Mouse (Mus musculus): ENCODE data around the gene Rybp.

The Rybp gene

DNA sequence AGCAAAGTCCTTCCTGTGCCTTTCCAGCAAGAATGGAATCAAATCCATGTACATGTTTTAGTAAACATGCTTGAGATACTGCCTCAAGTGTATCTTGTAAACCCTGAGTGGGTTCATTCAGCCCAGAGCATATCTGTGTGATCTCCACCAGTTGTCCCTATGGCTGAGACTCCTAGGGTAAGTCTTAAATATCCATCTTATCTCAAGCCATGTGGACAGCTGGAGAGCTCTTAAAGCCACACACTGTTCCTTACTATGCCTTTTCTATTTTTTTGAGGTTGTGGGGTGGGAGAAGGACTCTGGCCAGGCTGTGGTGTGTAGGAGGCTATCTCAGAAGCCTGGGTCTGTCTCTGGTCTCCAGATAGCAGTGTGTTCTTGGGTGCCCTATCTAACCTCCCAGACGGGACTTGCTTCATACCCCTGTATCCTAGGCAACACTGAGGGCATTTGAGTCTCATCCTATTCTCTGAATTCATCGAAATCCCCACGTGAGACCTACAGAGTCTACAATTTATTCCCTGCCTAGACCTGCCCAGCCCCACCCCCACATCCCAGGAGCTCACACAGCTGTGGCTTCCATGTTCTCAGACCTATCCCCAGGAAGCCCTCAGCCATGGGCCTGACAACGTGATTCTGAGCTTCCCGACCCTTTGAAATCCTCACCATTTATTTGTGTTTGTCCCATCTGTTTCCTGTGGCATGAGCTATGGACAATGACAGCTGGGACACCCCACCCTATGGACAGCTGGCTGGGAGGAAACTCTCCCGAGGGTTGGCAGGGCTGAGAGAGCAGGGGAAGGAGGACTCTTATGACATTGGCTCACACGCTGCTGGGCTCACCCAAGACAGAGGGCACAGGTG lies 98.2 kb downstream of the Rybp start:
- DNase-seq = no peak

DNA sequence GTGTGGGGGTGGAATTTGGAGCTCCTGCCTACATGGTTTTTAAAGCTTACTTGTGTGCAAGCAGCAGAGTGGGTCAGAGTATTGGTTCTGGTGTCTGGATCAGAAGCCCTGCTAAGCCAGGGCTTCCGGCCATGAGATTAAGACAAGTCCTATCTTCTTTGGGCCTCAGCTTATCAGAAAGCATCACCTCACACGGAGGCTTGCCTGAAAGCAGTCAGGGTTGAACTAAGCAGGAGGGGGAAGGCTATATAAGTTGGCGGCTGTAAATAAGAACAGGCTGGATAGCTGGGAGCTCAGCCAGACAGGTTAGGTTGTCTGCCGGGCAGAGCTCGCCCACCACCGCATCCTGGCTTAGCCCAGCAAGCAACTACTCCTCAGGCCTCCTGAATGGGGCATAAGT lies 99.5 kb downstream of the Rybp start:
- no peak for DNase-seq

DNA sequence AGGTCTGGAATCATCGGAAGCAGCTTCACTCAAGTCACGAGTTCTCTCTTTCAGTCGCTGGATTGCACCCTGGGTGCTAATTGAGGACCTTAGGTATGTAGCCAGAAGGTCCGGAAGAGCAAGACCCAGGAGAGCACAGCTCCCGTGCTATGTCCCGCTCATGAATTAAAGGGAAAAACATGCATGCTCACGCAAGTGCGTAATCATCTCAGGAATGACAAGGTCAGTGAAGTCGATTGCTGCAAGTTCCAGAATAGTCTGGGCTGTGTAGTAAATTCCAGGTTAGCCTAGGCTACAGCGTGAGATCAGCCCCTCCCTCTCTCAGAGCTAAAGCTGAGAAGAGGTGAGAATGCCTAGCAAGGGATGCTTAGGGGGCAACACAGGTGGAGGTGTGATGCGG lies 100.5 kb downstream of the Rybp start:
- DNase-seq = no peak

DNA sequence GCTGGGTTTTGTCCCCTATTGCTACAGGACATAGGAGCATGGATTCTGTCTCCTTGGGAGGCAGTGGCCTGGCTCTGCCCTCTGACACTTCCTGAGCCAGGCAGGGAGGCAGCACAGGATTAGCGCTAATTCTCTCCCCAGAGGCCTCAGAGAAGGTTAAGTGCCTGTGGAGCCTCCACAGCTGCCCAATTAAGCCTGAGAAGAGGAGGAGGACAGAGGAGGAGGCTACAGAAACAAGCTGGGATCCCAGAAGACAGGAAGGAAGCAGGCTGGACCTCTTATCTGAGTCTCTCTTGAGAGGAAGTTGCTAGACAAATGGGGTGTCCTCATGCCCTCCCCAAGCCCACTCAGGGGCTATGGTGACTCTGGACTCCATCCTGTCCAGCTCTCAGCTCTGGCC lies 101.8 kb downstream of the Rybp start:
- no peak for DNase-seq

DNA sequence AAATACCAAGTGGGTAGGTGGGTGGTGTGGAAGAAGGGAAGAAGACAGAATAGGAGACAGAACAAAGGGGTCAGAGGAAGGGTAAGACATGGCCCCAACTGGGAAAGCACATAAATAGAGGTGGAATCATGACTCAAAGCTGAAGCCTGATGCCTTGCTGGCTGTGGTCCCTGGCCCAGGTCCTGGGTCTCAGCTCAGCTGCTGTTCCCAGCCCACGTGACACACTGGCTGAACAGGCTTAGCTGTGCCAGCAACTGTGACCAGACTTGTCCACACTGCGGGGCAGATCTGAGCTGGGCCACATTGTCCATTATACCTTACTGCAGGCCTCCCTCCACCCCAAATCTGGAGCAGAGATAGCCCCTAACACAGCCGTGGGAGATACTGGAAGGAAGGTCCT lies 103.9 kb downstream of the Rybp start:
- no peak for DNase-seq

DNA sequence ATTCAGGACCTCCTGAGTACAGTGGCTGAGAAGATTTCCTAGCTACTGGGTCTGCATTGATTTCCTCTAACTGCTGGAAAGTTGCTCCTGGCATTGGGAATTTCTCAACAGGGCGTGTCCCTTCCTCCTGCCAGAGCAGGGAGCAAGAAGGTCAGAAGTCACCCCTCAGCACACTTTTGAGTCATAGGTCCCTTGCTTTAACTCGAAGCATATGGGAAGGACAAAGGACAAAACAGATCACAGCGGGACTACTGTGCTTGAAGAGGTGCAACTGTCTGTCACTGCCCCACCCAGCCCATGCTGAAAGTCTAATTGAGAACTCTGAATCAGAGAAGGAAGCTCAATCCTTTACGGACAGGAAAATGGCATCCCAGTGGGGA lies 106.4 kb downstream of the Rybp start:
- DNase-seq = no peak

DNA sequence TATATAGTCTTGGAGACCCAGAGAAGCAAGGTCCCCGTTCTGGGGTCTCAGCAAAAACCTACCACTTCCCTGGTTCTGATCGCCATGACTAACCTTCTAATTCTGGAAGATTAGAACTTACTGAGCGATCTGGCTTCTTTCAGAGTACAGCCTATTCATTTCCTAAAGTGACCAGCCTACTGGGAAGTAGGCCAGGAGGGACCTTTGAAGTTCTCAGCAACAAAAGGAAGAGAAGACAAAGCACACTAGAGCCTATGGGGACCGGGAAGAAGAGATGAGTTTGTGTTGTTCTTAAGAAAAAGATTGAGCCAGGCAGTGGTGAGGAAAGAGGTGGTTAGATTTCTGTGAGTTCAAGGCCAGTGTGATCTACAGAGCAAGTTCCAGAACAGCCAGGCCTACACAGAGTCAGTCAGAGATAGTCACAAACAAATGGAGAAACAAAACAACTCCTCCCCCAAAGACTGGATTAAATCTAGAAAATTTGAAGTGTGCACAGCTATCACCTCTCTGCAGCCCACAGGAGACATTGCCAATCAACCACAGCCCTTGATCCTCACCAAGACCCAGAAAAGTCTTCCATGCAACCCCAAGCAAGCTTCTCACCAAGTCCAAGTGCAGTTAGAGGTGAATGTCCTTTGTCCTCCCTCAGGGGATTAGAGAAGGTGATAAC lies 106.9 kb downstream of the Rybp start:
- no peak for DNase-seq

DNA sequence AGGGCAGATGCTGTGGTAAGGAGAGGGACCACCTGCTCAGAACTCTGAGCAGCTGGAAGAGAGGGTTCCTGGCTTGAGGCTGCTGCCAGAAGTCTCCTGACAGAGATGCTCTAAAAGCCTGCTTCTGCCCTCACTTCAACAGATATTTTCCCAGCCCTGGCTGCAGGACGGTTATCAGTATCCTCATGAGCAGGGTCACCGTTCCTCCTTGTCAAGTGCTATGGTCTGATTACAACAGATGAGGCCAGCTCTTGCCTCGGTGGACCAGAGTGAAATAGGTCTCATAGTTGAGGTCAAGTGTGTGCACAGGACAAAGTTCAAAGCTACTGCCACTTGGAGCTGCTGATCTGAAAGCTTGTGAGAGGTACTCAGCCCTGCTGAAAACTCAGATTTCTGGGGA lies 108.5 kb downstream of the Rybp start:
- DNase-seq = no peak

Data from cerebellum, postnatal 36 days (tissue).